Mouse (Mus musculus) hindbrain, embryonic 10.5 days (tissue): ENCODE measurements at regions not wholly inside any gene's neighbourhood (a gene's known extent, or its start where the extent isn't known, plus 50 kb on each side); places are given as distances from the start of the nearest gene placed in this dataset.

Experiments
- DNase-seq: peaks from one replicate; pipeline ENCODE4 v3.0.0-alpha.2; 2017; ENCODE audit warnings: low spot score
- H3K27ac ChIP-seq: fragments of 300-500 bp; sonication (generic); 2 replicates; pipeline ENCODE4 v1.5.1; 2016; ENCODE audit warnings: mild to moderate bottlenecking, moderate library complexity
- H3K27me3 ChIP-seq: fragments of 300-500 bp; sonication (generic); 2 replicates; pipeline ENCODE4 v1.6.1; 2016; ENCODE audit warnings: mild to moderate bottlenecking; ENCODE audit not compliant: poor library complexity, insufficient read depth, severe bottlenecking
- H3K36me3 ChIP-seq: fragments of 300-500 bp; sonication (generic); 2 replicates; pipeline ENCODE4 v1.6.1; 2016; ENCODE audit warnings: mild to moderate bottlenecking, moderate library complexity
- H3K4me1 ChIP-seq: fragments of 300-500 bp; sonication (generic); replicated peaks from 2 replicates; pipeline ENCODE4 v1.6.1; 2016; ENCODE audit warnings: mild to moderate bottlenecking
- H3K4me3 ChIP-seq: fragments of 300-500 bp; sonication (generic); 2 replicates; pipeline ENCODE4 v1.5.1; 2016; ENCODE audit warnings: mild to moderate bottlenecking, moderate library complexity
- H3K9me3 ChIP-seq: fragments of 300-500 bp; sonication (generic); 2 replicates; pipeline ENCODE4 v1.6.1; 2016; ENCODE audit warnings: mild to moderate bottlenecking, moderate library complexity
- WGBS: fragments of 180-500 bp; shearing (Covaris S2); methylation state at CpG from one replicate; pipeline ENCODE4 v1.1.7; 2016; 5-methylcytosine and 5-hydroxymethylcytosine counted together

DNA sequence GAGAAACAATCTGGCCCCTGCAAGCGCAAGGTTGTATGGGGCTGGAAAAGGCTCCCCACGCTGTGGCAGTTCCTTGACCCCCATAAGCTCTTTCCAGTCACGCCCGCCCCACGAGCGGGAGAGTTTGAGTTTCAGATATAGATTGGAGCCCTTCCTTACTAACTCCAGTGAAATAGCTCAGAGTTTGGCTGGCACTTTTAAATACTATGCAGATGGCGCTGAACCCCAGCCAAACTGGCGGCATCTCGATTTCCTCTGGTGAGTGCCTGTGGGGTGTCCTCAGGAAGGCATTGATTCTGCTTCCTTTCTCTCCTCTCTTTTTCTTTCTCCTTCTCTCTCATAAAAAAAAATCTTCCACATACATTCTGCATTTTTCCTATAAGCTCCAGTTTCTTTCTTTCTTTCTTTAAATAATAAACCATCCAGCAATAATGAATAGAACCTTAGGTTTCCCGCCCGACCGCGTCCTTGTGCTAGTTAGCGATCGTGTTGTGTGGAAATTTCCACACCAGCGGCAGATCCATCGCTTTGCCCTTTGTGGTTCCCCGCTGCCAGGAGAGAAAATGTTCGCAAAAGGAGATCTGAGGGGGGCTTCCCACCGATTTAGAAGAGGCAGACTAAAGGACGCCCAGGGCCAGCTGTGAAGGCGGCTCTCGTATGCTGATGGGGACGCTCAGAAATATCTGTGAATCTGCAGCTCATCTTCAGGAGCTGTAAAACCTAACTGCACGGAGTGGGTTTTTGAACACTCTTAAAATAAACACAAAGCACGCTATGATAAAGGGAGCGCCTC lies 247.8 kb downstream of the Etnk1 start:
- Histone ChIP-seq H3K9me3 (0 out of 2 replicates have a peak, but pooled peaks cover 2% of the 10 kb centered on the region), H3K4me3 (no peak overlapping the region)
- 84% methylated on average over 27 of the region's 27 CpGs for WGBS

DNA sequence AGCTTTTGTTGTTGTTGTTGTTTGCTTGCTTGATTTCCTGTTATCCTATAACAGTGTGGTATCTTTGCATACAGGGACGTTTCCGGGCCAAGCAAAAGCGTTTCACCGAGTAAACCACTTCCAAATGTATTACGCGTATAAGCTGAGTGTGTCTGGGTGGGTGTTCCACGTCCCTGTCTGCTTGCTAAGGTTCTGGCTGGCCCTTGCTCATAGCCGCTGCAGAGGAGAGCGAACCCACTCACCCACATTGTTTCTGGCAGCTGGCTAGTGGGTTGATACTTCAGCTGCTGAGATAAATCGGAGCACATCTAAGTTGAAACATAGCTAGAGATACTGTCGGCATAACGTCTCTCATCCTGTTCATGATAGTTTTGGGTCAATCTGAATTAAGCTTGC lies 248.4 kb downstream of the Etnk1 start:
- no peaks in the 10 kb centered on the region for H3K27me3 ChIP-seq
- DNase-seq, result no peak
- H3K4me3 ChIP-seq, result no peak overlapping the region
- H3K36me3 ChIP-seq, result no peaks in the 10 kb centered on the region
- H3K9me3 ChIP-seq, result 0 out of 2 replicates have a peak, but pooled peaks cover 2% of the 10 kb centered on the region
- H3K4me1 ChIP-seq, result no peaks in the 10 kb centered on the region
- H3K27ac ChIP-seq, result no peak overlapping the region
- WGBS, result 91% methylated on average over 12 of the region's 12 CpGs

More for the DNA sequence above, 247.8 kb downstream of the Etnk1 start:
- no peaks in the 10 kb centered on the region for H3K4me1 ChIP-seq
- no peak for DNase-seq
- H3K27me3 ChIP-seq, result no peaks in the 10 kb centered on the region
- H3K36me3 ChIP-seq, result no peaks in the 10 kb centered on the region
- H3K27ac ChIP-seq, result no peak overlapping the region

GRCm38 (mm10) chr6:143419872-143420271 lies 252.9 kb downstream of the Etnk1 start:
- H3K9me3 ChIP-seq, result 0 out of 2 replicates have a peak, but pooled peaks cover under 1% of the 10 kb centered on the region
- no peak for DNase-seq
- WGBS, result 91% methylated on average over 7 of the region's 7 CpGs
- no peaks in the 10 kb centered on the region for H3K36me3 ChIP-seq
- no peaks in the 10 kb centered on the region for H3K27me3 ChIP-seq
- H3K27ac ChIP-seq, result no peak overlapping the region
- H3K4me3 ChIP-seq, result no peak overlapping the region
- H3K4me1 ChIP-seq, result no peaks in the 10 kb centered on the region

DNA sequence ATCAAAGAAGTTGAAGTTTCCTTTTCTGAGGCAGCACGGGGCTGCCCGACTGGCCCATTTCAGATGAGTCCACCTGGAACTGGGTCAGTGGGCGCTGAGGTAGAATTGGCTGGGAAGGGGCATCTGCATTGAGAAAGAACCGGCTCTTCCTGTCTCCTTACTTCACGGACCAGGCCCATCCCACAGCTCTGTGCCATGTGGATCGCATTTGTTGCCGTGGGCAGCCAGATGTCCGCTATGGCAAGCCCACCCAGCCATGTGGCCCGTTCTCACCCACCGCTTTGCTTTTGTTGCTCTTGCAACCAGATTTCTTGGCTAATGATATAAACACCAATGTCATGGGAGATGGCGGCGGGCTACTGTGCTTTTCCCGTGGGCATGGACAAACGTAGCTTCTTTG lies 256.0 kb downstream of the Etnk1 start:
- Histone ChIP-seq H3K27me3 (no peaks in the 10 kb centered on the region), H3K9me3 (no peaks in the 10 kb centered on the region), H3K27ac (no peak overlapping the region), H3K4me3 (no peak overlapping the region), H3K36me3 (no peaks in the 10 kb centered on the region), H3K4me1 (no peaks in the 10 kb centered on the region)
- no peak for DNase-seq
- 93% methylated on average over 14 of the region's 14 CpGs for WGBS

DNA sequence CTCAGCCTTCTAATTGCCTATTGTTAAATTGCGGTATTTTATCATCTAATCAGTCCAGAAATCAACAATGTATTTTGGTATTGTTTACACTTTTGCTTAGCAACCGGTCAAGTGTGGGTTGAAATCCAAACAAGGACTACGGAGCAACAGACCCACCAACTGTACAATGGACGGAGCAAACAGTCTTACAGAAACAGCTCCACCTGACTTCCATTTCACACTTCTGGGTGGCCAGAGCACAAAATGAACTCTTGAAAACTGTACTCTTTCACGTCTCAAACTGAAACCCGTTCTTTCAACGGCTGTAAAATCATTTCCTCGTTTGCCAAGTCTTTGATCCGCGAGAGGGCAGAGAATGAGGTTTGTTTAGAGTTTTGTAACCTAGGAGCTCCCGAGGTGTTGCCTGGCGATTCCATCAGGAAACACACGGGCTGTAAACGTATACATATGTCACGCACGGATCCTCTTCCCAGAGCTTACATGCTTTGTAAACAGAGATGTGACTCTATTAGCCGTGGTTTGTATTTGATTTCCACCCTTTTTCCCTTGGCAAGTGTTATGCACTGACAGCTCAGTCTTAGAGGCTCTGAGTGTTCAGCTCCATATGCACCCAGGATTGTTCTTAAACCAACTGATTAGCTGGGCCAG lies 258.3 kb downstream of the Etnk1 start:
- Histone ChIP-seq H3K27ac (no peak overlapping the region), H3K4me1 (no peaks in the 10 kb centered on the region), H3K36me3 (no peaks in the 10 kb centered on the region), H3K27me3 (no peaks in the 10 kb centered on the region), H3K4me3 (no peak overlapping the region), H3K9me3 (0 out of 2 replicates have a peak, but pooled peaks cover 5% of the 10 kb centered on the region)
- WGBS, result 87% methylated on average over 17 of the region's 17 CpGs
- DNase-seq, result no peak

DNA sequence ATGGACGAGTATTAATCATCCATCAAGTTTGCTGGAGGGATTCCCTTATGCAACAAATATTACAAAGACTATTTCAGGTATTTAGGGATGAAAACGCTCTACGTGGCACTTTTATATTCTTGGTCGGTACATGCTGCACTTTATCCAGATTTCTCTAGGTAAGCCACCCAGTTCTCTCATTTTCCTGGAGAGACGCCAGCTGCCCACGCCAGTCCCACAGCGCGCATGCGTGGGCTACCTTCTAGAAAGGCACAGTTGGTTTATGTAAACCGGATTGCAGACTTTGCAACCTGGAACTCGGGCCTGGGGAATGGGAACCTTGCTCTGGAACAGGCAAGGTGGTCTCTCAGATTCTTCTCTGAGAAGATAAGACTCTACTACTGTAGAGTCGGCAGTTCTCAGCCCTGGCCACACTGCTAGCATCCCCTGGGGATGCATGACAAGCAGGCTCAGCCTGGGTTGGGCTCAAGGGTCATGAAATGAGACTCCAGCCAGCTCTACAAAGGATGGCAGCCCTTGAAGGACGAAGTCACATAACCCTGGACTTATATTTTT lies 265.0 kb downstream of the Etnk1 start:
- no peaks in the 10 kb centered on the region for H3K27me3 ChIP-seq
- DNase-seq, result no peak
- 92% methylated on average over 13 of the region's 13 CpGs for WGBS

DNA sequence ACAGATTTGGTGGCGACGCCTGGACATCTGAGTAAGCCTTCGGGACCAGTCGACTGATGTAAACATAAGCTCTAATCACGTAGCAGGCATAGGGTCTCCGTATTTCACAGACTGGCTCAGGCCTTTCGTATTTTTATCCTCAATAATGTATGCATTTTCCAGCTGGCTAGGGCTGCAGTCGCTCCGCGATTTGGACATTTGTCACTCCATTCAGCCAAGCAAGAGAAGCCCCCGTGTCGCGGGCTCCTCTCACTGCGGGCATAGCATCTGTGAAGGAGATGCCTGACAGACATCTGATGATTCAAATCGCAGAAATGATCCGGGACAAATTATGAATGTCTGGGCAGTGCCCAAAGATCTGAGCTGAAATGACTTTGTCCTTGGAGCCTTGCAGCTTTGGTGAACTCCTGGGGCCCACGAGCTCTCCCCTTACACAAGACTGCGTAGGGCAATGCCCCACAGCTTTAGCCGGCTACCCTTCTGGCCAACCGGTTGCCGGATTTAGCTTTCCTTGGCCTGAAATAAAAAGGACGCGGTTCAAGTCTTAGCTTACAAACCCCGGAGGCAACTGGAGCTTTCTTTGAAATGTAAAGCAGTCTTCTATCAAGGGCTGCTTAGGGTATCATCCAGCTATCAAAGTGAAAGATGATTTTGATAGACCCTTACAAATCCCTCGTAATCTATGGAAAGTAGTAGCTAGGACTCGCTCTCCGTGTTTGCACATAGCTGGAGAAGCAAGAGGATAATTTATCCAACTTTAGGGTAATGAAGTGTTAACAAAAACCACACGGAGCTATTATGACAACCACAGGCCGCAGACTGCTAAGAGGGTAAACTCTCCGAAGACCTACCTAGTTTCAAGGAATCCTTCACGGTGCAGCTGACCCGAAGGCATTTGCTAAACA lies 270.6 kb downstream of the Etnk1 start:
- peak overlapping the region; percentile 69 for H3K27ac ChIP-seq
- no peak overlapping the region for H3K4me3 ChIP-seq
- no peaks in the 10 kb centered on the region for H3K27me3 ChIP-seq
- no peaks in the 10 kb centered on the region for H3K9me3 ChIP-seq
- H3K36me3 ChIP-seq, result no peaks in the 10 kb centered on the region
- no peak for DNase-seq
- 78% methylated on average over 32 of the region's 32 CpGs for WGBS
- peaks cover 19% of the 10 kb centered on the region for H3K4me1 ChIP-seq

More for the DNA sequence above, 265.0 kb downstream of the Etnk1 start:
- H3K4me1 ChIP-seq, result peaks cover 9% of the 10 kb centered on the region
- H3K36me3 ChIP-seq, result no peaks in the 10 kb centered on the region
- H3K9me3 ChIP-seq, result 0 out of 2 replicates have a peak, but pooled peaks cover 5% of the 10 kb centered on the region
- H3K4me3 ChIP-seq, result no peak overlapping the region
- H3K27ac ChIP-seq, result no peak overlapping the region

- WGBS, result 87% methylated on average over 5 of the region's 5 CpGs
- no peak overlapping the region for H3K27ac ChIP-seq
- no peaks in the 10 kb centered on the region for H3K9me3 ChIP-seq
- H3K4me1 ChIP-seq, result peaks cover 19% of the 10 kb centered on the region
- no peak overlapping the region for H3K4me3 ChIP-seq
- DNase-seq, result no peak
- H3K36me3 ChIP-seq, result no peaks in the 10 kb centered on the region
- H3K27me3 ChIP-seq, result no peaks in the 10 kb centered on the region
Measured at GRCm38 (mm10) chr6:143438272-143438591, 271.2 kb downstream of the Etnk1 start.

- Histone ChIP-seq H3K4me3 (no peak overlapping the region), H3K9me3 (no peaks in the 10 kb centered on the region), H3K27me3 (no peaks in the 10 kb centered on the region), H3K36me3 (no peaks in the 10 kb centered on the region), H3K4me1 (peaks cover 19% of the 10 kb centered on the region), H3K27ac (no peak overlapping the region)
- 91% methylated on average over 10 of the region's 10 CpGs for WGBS
- DNase-seq, result no peak
Measured at GRCm38 (mm10) chr6:143439484-143439883, 272.5 kb downstream of the Etnk1 start.

- Histone ChIP-seq H3K9me3 (no peaks in the 10 kb centered on the region), H3K36me3 (no peaks in the 10 kb centered on the region), H3K27me3 (no peaks in the 10 kb centered on the region), H3K27ac (no peak overlapping the region), H3K4me1 (peaks cover 19% of the 10 kb centered on the region), H3K4me3 (no peak overlapping the region)
- no peak for DNase-seq
- 88% methylated on average over 15 of the region's 15 CpGs for WGBS
Measured at GRCm38 (mm10) chr6:143440237-143440950, 273.4 kb downstream of the Etnk1 start.

GRCm38 (mm10) chr6:143442361-143442760 lies 275.3 kb downstream of the Etnk1 start:
- WGBS, result 88% methylated on average over 8 of the region's 8 CpGs
- no peak overlapping the region for H3K4me3 ChIP-seq

DNA sequence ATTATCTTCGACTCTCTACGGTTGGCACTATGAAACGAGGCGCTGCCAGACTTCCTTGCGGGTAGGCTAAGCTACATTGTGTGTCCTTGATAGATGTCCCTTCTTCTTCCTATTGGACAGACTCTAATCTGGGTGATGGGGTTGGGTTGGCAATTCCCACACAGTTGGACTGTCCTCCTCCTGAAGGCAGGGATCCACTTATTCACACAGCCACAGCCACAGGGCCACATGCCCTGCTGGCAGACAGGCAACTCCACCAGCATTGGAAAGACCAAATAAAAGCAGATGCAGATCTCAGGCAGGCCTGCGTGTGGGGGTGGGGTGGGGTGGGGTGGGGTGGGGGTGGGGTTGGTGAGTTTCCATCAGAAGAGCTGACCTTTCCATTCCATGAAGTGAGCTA lies 276.4 kb downstream of the Etnk1 start:
- H3K9me3 ChIP-seq, result no peaks in the 10 kb centered on the region
- H3K27me3 ChIP-seq, result no peaks in the 10 kb centered on the region
- no peak overlapping the region for H3K4me3 ChIP-seq
- no peak for DNase-seq
- no peaks in the 10 kb centered on the region for H3K4me1 ChIP-seq
- H3K36me3 ChIP-seq, result no peaks in the 10 kb centered on the region
- no peak overlapping the region for H3K27ac ChIP-seq
- 82% methylated on average over 6 of the region's 6 CpGs for WGBS

More at GRCm38 (mm10) chr6:143442361-143442760, 275.3 kb downstream of the Etnk1 start:
- no peak overlapping the region for H3K27ac ChIP-seq
- H3K4me1 ChIP-seq, result peaks cover 8% of the 10 kb centered on the region; the same call in 1 of the 2 replicates
- H3K9me3 ChIP-seq, result no peaks in the 10 kb centered on the region
- no peaks in the 10 kb centered on the region for H3K27me3 ChIP-seq
- no peaks in the 10 kb centered on the region for H3K36me3 ChIP-seq
- no peak for DNase-seq
